Mouse (Mus musculus) retina, embryonic 14.5 days (tissue): ENCODE results near the gene Chmp3.

Experiments
- DNase-seq: peaks from one replicate; pipeline ENCODE4 v3.0.0-alpha.2; 2015; ENCODE audit warnings: low spot score

Gene Chmp3

DNA sequence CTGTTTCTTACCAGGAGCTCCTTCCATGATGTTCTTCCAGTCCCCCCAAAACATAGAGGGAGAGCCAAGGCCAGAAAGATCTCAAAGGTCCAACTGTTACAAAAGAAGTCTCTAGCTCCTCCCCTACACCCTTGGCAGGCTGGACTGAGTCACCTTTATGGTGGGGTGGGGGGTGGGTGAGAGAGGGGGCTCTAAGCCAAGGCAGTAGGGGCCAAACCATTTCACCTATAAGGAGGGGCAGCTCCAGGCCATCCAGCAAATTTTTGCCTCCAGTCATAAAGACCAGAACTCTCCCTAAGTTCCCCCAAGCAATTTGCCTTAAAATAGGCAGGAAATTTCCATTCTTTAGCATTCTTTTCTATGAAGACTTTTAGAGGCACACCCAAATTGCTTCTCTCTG, 65.4 kb downstream of the Chmp3 start:
- no peak for DNase-seq

DNA sequence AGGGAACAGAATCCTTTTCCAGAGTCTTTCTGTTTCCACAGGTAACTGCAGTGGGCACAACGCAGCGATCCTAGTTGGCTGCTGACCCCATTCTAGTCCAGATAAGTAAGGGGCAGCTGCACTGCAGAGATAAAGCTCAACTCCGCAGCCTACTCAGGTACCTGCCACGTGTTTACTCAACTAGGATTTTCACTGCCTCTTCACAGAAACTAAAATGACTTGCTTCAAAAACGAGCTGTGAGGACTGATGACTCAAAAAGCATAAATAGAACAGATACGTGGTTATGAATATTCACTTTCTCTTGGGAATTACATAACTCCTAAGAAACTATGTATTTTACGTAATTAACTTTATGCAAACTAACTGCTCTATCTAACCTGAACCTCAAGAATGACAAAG, 66.4 kb downstream of the Chmp3 start:
- no peak for DNase-seq

- DNase-seq, result no peak
These were observed 69.6 kb downstream of the Chmp3 start for GRCm38 (mm10) chr6:71613225-71613624.

- no peak for DNase-seq
These were observed 73.4 kb downstream of the Chmp3 start for GRCm38 (mm10) chr6:71616959-71617358.

DNA sequence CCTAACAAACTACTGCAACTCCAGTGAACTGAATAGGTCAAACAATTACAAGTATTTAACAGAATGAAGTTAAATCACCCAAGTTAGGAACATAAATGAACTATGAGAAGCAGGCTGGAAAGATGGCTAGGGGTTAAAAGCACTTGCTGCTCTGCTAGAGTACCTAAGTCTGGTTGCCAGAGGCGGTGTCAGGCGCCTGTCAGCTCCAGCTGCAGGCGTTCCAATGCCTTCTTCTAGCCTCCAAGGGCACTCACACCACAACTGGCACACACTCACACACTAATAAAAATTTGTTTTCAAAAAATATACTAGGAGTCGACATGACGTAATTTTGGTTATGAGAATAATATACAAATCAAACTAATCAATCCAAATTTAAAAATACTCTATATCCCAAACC, 78.0 kb downstream of the Chmp3 start:
- DNase-seq, result no peak

DNA sequence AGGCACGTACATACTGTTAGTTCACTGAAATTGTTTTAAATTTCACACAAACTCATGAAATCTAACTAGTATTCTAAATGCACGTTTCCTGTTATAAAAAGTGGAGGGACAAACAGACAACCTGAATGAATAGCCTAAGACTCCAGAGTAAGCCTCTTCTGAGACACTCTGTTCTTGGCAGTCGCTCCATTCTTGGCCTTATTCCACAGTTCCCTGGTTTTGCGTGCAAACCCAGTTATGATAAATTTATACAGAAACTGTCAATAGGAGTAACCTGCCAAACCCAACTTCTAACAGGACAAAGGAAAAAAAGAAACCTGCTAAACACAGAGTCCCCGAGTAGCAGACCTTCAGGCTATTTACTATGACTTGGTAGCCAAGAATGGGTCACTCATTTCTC, 78.4 kb downstream of the Chmp3 start:
- no peak for DNase-seq

- no peak for DNase-seq
These were observed 81.1 kb downstream of the Chmp3 start for GRCm38 (mm10) chr6:71624723-71625122.

GRCm38 (mm10) chr6:71625984-71626383, 82.4 kb downstream of the Chmp3 start:
- DNase-seq, result no peak

DNA sequence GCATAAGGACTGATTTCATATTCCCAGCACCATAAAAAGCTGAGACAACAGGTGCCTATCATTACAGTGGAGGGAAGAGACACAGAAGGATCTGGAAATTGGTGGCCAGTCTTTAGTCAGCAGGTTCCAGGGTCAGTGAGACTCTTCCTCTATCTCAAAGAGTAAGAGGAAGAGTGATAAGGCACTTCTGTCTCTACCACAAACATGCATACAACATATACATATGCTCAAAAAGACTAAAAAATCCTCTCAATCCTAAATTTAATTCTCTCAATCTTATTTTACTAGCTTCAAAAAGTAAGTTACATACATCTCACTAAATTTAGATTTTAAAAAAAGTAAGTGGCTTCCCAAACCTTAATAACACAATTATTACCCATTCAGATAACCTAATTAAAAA, 83.7 kb downstream of the Chmp3 start:
- DNase-seq, result no peak

DNA sequence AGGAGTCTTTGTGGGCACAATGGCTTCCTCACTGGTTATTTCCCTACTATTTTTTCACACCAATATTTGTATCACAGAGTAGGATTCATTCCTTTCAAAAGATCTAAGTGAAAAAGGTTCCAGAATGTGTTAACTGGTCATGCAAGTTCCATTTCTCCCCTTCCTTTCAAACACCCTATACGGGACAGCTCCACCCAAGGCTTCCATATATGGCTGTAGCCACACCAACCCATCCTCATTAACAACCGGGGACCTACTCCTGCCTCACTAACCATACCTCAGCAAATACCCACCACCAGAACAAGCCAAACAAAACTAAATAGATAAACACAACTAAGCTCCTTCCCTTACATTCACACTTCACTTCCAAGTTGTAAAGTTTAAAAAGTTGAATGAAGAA, 87.6 kb downstream of the Chmp3 start:
- no peak for DNase-seq

DNA sequence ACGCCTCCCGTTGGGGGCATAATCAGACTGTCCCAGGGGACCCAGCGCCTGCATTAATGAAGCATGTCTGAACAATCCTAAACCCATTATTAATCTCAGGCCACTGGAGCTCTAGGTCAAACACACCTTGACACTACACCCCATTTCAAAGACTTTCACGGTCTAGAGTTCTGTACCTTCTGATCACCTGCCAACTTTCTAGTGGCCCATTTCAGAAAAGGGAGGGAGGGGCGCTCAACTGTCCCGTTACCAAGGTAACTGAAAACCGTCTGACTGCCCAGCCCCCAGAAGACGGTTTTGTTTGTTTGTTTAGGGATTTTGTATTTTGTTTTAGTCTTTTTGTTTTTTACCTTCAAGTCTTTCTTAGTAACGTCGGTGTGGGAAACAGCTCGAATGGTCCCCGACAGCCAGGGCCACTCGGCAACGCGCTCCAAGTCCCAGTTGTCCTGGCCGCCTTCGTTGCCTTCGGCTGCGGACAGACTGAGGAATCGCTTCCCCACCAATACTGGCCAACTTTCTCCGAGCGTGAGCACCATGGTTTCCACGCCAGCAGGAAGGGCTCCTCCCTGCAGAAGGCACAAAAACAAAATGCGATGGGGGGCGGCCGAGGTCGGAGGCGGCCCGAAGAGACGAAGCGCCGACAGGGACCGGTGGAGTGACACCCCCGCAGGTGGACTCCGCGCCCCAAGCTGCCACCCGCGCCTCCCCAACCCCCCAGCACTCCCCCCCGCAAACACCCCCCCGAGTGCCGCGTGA, 88.3 kb downstream of the Chmp3 start:
- peak; percentile 27 for DNase-seq
